Mouse (Mus musculus): Measurements from ENCODE around the gene Spata31d1d.
"Not testable (repeated sequence)": the region's sequence is repeated elsewhere in the genome, so short reads cannot be mapped to it uniquely, and the experiment has no call there.

DNA sequence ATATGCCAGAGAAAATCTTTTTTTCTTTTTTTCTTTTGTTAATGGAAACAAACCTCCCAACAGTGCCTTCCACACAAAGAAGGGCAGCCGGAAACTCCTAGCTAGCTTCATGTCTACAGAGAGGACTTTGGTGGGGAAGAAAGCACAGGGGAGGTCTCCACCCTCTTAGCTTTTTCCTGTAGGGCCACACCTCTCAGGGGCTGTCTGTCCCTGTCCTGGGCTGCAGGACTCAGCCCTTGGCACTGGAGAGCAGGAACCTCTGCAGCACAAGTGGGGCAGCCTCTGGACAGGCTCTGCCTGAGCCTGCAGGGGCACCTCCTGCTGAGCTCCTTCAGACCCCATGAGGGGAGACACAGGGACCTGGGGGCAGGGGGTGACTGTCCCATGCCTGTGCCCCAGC lies 31.4 kb downstream of the Spata31d1d start:
- not testable (repeated sequence) for TF ChIP-seq POLR2AphosphoS2 (IDR thresholded peaks at IDR 0.05; ENCODE audit: low read depth, low read length); ETS1 (conservative IDR thresholded peaks at IDR 0.05; ENCODE audit: low read depth, low read length); ZKSCAN1 (IDR thresholded peaks at IDR 0.05; ENCODE audit: borderline replicate concordance, low read depth, low read length); POLR2A (IDR thresholded peaks at IDR 0.05; ENCODE audit: low read depth, low read length); ZC3H11A (IDR thresholded peaks at IDR 0.05; ENCODE audit: low read depth, low read length); CTCF (conservative IDR thresholded peaks at IDR 0.05 in 1 of 2, IDR thresholded peaks at IDR 0.05 in 1 of 2; ENCODE audit: low read depth in 2 of 2, low read length in 2 of 2); NELFE (IDR thresholded peaks at IDR 0.05; ENCODE audit: low read depth, low read length); MEF2A (IDR thresholded peaks at IDR 0.05; ENCODE audit: borderline replicate concordance, low read depth, low read length); RAD21 (IDR thresholded peaks at IDR 0.05; ENCODE audit: low read depth, low read length)
